Mouse (Mus musculus): ENCODE data around the gene Wdr86. TPM values are rescaled to one million over a fixed set of nuclear protein-coding genes. Genes with fewer than 3 reads are reported as not detected.

The Wdr86 gene
- polyA plus RNA-seq, 1 experiment from 2014 or later = 21.8 TPM

- H3K27me3 ChIP-seq (replicated peaks; ENCODE audit: control insufficient read depth, insufficient read depth, low read length) = no peaks in the 10 kb centered on the region
Observed at GRCm38 (mm10) chr5:24684578-24685365, 45.8 kb downstream of the Wdr86 start.

GRCm38 (mm10) chr5:24681436-24681835 is 49.1 kb downstream of the Wdr86 start:
- DNase-seq (ENCODE audit: low spot score) (no peak), ATAC-seq (ENCODE audit: low read depth) (no peak)
- Histone ChIP-seq H3K27ac (replicated peaks; ENCODE audit: low read depth, low read length) (no peak overlapping the region), H3K4me1 (ENCODE audit: control insufficient read depth, insufficient read depth, low read length) (no peaks in the 10 kb centered on the region), H3K9me3 (ENCODE audit: control insufficient read depth, low read length) (no peaks in the 10 kb centered on the region), H3K4me3 (ENCODE audit: low read depth, low read length) (no peak overlapping the region), H3K27me3 (replicated peaks; ENCODE audit: control insufficient read depth, insufficient read depth, low read length) (no peaks in the 10 kb centered on the region), H3K4me2 (ENCODE audit: low read depth, low read length) (no peak overlapping the region), H3K9ac (ENCODE audit: low read depth, low read length) (no peak overlapping the region), H3K36me3 (ENCODE audit: control insufficient read depth, insufficient read depth, low read length) (no peaks in the 10 kb centered on the region)
- 47% methylated on average over 1 of the region's 1 CpGs for WGBS

More at GRCm38 (mm10) chr5:24684578-24685365, 45.8 kb downstream of the Wdr86 start:
- H3K9ac ChIP-seq (ENCODE audit: low read depth, low read length) = peak overlapping the region; percentile 62
- peak overlapping the region; percentile 98 for H3K4me3 ChIP-seq (ENCODE audit: low read depth, low read length)
- peaks cover 6% of the 10 kb centered on the region for H3K36me3 ChIP-seq (ENCODE audit: control insufficient read depth, insufficient read depth, low read length)
- peak overlapping the region; percentile 91 for H3K27ac ChIP-seq (replicated peaks; ENCODE audit: low read depth, low read length)
- H3K4me2 ChIP-seq (ENCODE audit: low read depth, low read length) = peak overlapping the region; percentile 62
- peak; percentile 45 for DNase-seq (ENCODE audit: low spot score)
- WGBS = 22% methylated on average over 16 of the region's 16 CpGs
- no peaks in the 10 kb centered on the region for H3K9me3 ChIP-seq (ENCODE audit: control insufficient read depth, low read length)
- peak; percentile 13; the same call in 1 of the 2 replicates for ATAC-seq (ENCODE audit: low read depth)
- no peaks in the 10 kb centered on the region for H3K4me1 ChIP-seq (ENCODE audit: control insufficient read depth, insufficient read depth, low read length)

- no peak overlapping the region for H3K27ac ChIP-seq (replicated peaks; ENCODE audit: low read depth, low read length)
- ATAC-seq (ENCODE audit: low read depth) (peak; percentile 75; the same call in 1 of the 2 replicates), DNase-seq (ENCODE audit: low spot score) (peak; percentile 75)
- 28% methylated on average over 4 of the region's 4 CpGs for WGBS
- no peaks in the 10 kb centered on the region for H3K4me1 ChIP-seq (ENCODE audit: control insufficient read depth, insufficient read depth, low read length)
- no peak overlapping the region for H3K9ac ChIP-seq (ENCODE audit: low read depth, low read length)
- no peak overlapping the region for H3K4me3 ChIP-seq (ENCODE audit: low read depth, low read length)
- H3K9me3 ChIP-seq (ENCODE audit: control insufficient read depth, low read length) = no peaks in the 10 kb centered on the region
- H3K27me3 ChIP-seq (replicated peaks; ENCODE audit: control insufficient read depth, insufficient read depth, low read length) = no peaks in the 10 kb centered on the region
- no peak overlapping the region for H3K4me2 ChIP-seq (ENCODE audit: low read depth, low read length)
- no peaks in the 10 kb centered on the region for H3K36me3 ChIP-seq (ENCODE audit: control insufficient read depth, insufficient read depth, low read length)
Observed at GRCm38 (mm10) chr5:24674238-24674637, 56.3 kb downstream of the Wdr86 start.

Other genes with a start within 250 kb of the Wdr86 start
- gene Gbx1, start 203.5 kb downstream of the Wdr86 start, polyA plus RNA-seq (2014; fragmentation: Nextera tagmentation; extraction: Ambion mirVana) = 0.04 and 0.05 TPM in 2 replicates
- 1.2 and 1.8 TPM in 2 replicates for gene Asb10, start 189.7 kb downstream of the Wdr86 start, polyA plus RNA-seq (2014; fragmentation: Nextera tagmentation; extraction: Ambion mirVana)
- not detected in 2 replicates for gene 4931409K22Rik, start 173.9 kb downstream of the Wdr86 start, polyA plus RNA-seq (2014; fragmentation: Nextera tagmentation; extraction: Ambion mirVana)
- gene Abcf2, start 153.3 kb downstream of the Wdr86 start, polyA plus RNA-seq (2014; fragmentation: Nextera tagmentation; extraction: Ambion mirVana) = 83.7 and 96.3 TPM in 2 replicates
- 21.2 and 23.4 TPM in 2 replicates for gene Chpf2, start 144.0 kb downstream of the Wdr86 start, polyA plus RNA-seq (2014; fragmentation: Nextera tagmentation; extraction: Ambion mirVana)
- 48.9 and 54.7 TPM in 2 replicates for gene Smarcd3, start 106.3 kb downstream of the Wdr86 start, polyA plus RNA-seq (2014; fragmentation: Nextera tagmentation; extraction: Ambion mirVana)
- 34.8 and 38.1 TPM in 2 replicates for gene Nub1, start 45.2 kb downstream of the Wdr86 start, polyA plus RNA-seq (2014; fragmentation: Nextera tagmentation; extraction: Ambion mirVana)
- 4.1 TPM in 1 of 2 replicates, not detected in the other for gene Crygn, start 27.3 kb upstream of the Wdr86 start, polyA plus RNA-seq (2014; fragmentation: Nextera tagmentation; extraction: Ambion mirVana)
- gene Rheb, start 111.9 kb upstream of the Wdr86 start, polyA plus RNA-seq (2014; fragmentation: Nextera tagmentation; extraction: Ambion mirVana) = 198 and 207 TPM in 2 replicates

Measured in embryonic facial prominence, embryonic 14.5 days (tissue).